Mouse (Mus musculus) thymus, adult 2 months (tissue): ENCODE results near the gene Popdc2.

Experiments used
- CTCF ChIP-seq: fragments of 200-500 bp; IDR thresholded peaks from 2 replicates; pipeline ENCODE4 v1.5.1; 2012; ENCODE audit warnings: mild to moderate bottlenecking, control low read depth, low read length, moderate library complexity, borderline replicate concordance; ENCODE audit not compliant: control insufficient read depth, poor library complexity, insufficient read depth; ENCODE audit errors: extremely low read depth
- POLR2A ChIP-seq: fragments of 200-500 bp; IDR thresholded peaks from 2 replicates; pipeline ENCODE4 v1.6.1; 2012; ENCODE audit warnings: mild to moderate bottlenecking, low read length, control low read depth, moderate library complexity; ENCODE audit not compliant: control insufficient read depth, poor library complexity, insufficient read depth; ENCODE audit errors: extremely low read depth

- TF ChIP-seq CTCF (no peak), POLR2A (no peak)
Measured at GRCm38 (mm10) chr16:38341396-38342324, 20.3 kb upstream of the Popdc2 start, which contains the start of gene Maats1.
